Mouse (Mus musculus) layer of hippocampus, adult 9-10 months (tissue): ENCODE measurements around the gene Sbno2.

Experiments used
- DNase-seq: peaks from one replicate; pipeline ENCODE4 v3.0.0; 2022; ENCODE audit warnings: low spot score

The Sbno2 gene

DNA sequence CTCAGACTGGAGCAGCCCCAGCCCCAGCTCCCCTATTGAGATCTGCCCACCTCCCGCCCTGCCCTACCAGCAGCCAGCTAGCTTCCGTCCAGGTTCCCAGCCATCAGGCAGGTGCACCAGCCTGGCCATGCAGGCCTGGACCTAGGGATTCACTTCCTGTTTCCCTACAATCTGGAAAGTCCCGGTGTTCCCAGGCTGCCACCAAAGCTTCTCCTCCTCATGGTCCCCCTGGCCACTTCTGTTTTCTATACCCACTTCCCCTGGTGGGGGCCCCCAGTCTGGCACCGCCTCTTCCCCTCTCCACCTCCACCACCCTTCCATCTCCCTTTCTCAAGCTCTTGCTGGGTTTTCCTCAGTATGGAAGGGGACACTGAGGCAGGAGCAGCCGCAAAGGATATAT, at the start of gene Sbno2:
Gene Sbno2 (minus strand): TSS at position 112 of the 400 bp plus-strand sequence.
- DNase-seq = no peak

DNA sequence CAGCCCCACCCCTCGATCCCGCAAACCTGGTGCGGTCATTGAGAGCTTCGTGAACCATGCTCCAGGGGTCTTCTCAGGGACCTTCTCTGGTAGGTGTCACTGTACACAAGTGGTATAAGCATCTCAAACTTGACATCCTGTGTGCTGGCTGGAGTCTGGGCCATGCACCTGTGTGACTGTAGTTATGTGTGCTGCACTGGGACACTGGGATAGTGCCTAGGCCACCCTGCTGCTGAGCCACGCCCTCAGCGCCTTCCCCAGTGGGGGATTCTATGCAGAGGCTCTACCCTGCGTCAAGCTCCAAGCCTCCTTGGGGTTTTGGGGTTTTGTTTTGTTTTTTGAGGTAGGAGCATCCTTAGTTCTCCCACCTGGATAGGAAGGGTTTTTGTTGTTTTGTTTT, 49.0 kb upstream of the Sbno2 start:
- DNase-seq = no peak

DNA sequence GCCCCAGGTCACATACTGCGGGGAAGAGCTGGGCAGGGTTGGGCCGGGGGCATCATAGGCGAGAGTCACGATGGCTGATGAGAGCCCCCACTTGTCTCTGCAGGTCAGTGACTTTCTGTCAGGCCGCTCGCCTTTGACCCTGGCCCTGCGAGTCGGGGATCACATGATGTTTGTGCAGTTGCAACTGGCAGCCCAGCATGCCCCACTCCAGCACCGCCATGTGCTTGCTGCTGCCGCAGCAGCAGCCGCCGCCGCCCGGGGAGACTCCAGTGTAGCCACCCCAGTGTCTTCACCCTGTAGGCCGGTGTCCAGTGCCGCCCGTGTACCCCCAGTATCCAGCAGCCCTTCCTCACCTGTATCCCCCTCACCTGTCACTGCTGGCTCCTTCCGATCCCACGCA, 48.3 kb upstream of the Sbno2 start:
- no peak for DNase-seq

DNA sequence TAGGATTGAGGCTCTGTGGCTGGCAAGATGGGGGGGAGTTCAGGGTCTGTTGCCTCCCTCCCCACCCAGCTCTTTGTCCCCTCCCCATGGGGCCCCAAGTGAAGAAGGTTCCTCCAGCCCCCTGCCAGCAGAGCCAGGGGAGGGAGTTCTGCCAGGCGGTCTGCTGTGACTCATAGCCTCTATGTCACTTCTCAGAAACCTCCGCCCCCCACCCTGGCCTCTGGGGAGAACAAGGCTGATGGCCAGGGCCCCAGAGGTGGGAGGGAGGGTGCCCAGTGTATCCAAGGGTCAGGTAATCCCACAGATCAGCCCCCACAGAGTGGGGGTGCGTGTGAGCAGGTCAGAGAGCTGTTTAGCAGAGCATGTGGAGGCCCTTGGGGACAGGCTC, 47.5 kb upstream of the Sbno2 start:
- DNase-seq = no peak

DNA sequence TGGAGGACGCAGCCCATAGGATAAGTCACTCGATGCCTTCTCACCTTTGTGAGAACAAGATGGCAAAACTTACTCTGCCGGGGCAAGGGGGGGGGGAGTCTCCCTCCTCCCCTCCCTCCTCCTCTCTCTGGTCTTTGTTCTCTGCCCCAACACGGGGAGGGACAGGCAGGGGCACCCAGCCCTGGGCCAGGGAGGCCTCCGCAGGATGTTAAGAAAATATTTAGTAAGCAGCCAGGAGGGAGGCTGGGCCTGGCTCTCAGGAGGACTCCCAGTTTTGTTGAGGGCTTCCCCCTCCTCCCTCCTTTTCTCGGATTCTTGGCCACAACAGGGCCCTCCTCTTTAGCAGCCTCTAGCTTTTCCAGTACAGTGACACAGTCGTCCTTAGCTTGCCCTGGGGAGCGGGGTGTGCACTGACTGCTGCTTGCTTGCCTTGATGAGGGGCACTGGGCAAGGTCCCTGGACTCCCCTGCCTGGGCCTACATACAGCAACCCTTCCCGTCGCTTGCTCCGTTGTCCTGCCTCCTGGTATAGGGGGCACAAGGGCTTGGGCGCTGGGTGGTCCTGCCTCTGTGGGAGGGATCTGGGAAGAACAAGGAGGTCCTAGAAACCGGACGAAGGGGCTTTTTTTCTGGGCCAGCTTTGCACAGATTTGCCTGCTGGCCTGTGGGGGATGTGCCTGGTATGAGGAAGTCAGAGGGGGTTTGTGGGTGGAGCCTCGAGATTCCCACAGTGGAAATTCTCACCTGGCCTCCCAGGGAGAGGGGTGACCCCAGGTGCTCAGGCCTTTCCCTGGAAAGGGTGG, 46.9 kb upstream of the Sbno2 start:
- DNase-seq = no peak

DNA sequence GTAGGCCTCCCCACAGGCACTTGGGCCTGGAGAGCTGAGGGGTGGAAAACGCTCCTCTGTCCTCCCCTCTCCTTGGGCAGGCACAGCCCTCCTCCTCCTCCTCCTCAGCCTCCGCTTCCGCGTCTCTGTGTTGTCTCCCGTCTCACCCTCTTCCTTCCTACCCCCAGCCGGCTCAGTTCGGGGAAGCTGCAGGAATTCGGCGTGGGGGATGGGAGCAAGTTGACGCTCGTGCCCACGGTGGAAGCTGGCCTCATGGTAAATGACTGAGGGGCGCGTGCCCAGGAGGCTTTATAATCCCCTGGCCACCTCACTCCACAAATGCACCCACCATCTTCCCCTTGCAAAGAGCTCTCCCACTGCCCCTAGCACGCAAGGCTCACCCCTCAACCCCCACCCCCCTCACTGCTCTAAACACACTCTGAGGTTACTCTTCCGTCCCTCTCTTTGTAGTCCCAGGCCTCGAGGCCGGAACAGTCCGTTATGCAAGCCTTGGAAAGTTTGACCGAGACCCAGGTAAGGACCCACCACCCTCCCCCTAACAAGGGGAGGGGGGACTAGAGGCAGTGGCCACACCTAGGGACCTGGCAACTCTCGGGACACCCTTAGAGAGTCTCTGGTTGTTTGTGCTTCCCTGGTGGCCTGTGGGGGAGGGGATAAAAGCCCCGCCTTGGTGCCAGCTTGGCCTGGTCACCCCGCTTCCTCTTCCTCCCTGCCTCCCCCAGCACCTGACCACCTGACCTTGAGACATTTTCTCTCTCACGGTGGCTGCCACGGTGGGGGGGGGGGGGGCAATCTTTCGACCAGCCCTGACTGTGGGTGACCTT, 46.1 kb upstream of the Sbno2 start:
- no peak for DNase-seq

DNA sequence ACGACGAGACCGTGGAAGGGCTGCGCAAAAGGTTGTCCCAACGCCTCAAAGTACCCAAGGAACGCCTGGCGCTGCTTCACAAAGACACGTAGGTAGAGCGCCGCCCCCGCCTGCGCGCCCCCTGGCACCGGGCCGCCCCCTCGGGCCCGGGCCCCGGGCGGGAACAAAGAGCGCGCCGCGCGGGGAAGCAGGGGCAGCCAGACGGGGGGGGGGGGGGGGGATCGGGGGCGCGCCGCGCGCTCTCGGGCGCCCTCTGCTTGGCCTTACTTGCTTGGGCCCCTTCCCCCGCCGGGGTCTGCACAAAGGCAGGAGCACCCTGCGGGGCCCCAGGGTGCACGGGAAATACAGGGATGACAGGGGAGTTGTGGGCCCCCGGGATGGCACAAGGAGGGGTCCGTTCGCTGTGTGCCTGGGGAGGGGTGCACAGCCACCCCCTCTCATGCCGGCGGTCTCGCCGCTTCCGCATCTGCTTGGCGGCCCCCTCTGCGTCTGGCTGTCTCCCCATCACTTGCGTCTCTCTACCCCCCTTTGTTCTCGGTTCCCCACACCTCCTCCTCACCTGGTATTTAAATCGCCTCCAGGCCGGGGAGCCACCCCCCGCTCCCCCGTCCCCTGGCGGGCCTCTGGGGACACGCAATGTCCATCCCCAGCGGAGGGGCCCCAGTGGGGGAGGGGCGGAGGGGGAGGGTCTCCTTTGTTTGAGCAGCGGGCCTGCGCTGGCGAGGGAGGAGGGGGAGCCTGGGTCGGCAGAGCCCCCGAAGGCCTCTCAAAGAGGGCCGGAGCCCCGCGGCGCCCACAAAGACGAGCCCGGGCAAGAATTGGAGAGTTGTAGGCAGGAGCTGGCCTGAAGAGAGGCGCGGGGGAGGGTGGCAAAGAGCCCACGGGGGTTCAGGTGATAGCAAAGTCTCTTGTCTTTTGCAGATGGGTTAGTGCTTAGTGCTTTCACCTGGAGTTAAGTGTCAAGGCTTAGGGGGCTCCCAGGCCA, 45.1 kb upstream of the Sbno2 start:
- DNase-seq = no peak

DNA sequence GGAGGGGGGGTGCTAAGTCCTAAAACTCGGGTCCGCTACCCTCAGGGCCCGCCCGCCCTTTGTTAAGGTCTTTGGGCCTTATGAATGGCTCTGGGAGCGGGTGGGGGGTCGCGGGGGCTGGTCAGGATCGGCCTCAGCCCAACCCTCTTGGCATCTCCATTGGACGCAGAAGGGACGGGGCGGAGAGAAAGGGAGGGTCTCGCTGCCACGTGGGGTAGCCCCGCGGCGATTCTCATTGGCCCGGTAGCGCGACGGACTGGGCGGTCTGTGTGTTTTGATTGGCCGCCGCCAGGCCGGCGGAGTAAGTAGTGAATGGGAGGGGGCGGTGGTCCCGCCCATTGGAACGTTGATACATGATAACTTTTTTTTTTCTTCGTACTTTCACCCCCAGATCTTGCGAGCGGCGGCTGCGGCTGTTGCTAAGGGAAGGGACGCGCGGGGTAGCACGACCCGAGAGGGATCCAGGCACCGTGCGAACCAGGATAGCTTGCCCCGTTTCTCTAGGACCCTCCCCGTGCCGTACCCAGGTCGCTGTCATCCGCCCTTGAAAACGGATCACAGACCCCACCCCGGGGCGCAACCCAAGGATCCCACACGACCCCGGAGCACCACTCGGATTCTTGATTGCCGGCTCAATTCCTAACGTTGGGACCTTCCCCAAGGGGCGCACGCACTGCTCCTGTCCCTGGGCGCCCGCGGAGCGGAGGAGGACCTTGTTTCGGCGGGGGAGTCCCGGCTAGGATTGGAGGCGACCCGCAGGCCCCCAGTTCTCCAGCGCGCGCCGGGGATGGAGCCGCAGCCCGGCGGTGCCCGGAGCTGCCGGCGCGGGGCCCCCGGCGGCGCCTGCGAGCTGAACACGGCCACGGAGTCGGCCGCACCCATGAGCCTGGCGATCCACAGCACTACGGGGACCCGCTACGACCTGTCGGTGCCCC, 44.2 kb upstream of the Sbno2 start:
- peak; percentile 91 for DNase-seq

DNA sequence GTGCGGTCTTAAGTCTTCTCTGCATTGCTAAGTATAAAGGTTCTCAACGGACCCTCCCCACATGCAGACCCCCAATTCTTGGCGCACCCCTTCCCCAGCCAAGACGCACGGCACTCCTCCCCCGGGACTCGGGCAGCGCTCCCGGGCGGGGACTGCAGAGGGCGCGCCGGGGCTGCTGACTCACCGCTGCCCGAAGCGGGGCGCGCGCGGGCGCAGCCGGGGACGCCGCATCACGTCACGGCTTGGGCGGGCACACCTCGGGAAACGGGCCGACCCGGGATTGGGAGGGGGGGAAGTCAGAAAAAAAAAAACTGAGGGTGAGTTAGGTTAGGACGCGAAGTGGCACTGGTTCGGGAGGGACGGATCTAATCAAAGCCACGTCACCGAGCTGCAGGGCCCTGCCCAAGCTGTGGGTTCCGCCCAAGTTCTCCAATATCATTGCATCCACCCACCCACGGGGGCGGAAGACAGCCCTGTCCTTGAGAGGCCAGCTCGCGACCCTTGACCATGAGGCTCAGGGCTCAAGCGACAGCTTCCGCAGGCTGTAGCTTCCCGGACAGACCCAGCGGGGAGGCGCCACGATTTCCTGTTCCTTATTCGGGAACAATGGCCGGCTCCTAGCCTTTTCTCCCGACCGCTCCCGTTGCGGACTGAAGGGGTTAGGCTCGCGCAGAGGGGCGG, 43.4 kb upstream of the Sbno2 start:
- DNase-seq = no peak

DNA sequence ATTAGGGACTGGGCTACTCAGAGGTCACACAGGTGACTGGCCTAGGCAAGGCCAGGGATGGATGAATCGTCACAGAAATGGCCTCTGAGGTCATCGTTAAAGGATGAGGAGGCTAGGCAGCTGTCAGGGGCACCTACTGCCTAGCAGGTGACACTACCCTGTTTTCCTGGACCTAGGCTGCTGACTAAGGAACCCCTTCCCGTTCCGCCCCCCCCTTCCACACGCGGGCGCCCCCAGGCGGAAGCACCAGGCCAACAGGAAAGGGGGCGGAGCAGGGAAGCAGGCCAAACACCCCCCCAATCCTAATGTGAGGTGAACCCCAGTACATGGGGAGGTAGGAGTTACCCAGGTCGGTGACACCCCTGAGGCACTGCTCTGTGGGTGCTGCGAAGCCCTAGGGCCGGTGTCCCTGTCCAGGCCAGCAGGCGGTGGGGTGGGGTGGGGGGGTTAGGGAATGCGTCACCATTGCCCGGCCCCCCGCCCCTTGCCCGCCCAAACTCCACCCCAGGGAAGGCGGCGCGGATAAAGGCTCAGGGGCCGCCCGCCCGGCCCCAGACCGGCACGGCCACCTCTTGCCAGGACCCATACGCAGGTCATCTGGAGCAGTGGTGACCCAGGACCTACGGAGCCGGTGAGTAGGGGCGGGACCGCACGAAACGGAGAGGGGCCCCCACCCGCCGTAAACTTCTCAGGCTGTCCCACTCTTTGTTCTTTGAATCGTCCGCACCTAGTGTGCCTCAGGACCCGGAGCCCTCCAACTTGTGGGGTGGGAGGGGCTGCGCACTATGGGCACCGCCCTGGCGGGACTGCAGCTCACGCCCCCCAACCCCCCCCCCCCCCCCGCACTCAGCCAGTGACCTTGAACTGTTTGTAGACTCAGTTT, 42.6 kb upstream of the Sbno2 start, which contains the start of gene Midn:
Gene Midn (plus strand): TSS at position 554 of the 883 bp plus-strand sequence.
- no peak for DNase-seq

DNA sequence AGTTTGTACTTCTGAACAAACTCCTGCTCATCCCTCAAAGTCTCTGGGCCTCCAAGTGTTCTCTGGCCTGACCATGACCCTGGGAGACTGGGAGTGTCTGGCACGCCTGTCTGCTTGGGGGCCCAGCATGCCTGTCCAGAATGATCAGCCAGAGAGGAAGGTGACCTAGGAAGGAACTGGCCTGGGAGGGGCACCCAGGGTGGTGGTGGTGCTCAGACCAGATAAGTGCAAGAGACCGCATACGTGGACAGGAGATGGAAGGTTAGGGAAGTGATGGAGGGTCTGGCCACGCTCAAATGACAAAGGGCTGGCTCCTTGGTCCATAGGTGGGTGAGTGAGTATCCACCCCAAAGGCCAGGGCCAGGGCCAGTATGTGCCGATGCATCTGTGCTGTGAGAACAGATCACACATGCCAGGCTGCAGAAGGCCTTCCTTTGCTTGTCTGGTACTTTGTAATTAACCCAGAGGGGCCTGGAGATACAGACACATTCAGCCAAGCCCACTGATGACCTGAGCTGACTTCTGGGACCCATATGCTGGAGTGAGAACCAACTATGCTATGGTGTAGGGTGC, 41.9 kb upstream of the Sbno2 start:
- DNase-seq = no peak

DNA sequence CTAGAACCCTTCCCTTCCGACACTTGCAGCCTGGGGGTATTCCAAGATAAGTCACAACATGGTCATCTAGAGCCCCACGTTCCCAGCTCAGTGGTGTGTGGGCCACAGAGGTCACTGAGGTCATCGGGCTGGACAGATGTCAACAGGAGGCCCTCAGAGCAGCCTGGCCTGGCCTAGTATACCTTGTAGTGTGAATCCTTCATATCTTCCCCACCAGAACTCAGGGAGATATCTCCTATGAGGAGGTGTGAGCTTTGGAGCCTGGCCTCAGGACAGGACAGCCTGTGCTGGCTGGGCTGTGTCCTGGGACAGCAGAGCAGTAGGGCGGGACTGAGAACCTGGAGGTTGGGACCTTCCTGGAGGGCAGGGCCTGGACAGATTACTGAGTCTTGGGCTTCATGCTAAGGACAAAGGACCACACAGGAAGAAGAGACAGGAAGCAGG, 41.2 kb upstream of the Sbno2 start:
- no peak for DNase-seq

DNA sequence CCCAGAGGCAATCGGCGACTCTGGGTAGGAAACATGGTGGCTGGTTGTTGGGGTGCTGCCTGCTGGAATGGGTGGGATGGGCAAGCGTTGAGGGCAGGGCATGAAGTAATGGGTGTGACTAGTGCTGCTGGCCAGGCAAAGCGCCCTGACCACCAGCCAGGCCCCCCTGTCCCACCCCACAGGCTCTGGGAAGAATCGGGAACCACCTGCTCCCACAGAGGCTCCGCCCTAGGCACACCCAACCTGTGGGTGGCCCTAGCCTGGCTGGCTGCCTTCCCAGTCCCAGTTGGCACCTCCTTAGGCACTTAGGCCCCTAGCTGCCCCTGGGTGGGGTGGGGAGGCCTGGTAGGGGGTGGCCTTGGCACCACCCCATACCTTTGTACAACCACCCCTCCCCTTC, 40.5 kb upstream of the Sbno2 start:
- no peak for DNase-seq

DNA sequence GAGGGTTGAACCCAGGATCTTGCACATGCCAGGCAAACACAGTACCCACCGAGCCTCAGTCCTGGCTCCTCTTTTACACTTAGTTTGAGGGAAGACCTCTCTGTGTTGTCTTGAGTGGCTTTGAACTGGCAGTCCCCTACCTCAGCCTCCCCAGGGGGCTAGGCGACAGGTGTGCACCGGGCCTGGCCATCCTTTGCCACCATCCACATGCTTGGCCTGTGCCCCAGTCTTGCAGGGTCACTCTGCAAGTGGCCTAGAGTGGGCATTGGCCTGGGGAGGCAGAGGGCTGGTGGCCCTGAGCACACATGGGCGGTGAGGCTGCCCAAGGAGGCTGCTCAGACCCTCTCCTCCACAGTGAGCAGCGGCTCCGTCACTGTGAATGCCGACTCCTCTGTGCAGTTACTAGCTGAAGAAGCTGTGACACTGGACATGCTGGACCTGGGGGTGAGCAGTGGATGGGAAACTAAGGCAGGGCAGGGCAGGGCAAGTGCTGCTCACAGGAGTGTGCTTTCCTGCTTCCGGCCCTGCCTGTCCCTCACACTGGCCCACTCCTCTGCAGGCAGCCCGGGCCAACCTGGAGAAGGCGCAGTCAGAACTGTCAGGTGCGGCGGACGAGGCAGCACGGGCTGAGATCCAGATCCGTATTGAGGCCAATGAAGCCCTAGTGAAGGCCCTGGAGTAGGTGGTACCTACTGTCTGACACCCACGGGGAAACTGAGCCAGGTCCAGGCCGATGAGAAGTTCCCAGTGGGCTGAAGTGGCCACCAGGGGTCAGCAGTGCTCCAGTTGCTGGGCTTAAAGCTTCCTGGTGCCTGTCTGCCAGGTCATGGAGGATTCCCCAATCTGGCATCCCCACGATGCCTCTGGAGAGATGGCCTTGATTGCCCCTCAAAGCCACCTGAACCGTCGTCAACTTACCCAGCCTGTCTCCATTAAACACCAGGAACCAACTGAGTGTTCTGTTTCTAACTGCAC, 39.8 kb upstream of the Sbno2 start:
- DNase-seq = no peak

DNA sequence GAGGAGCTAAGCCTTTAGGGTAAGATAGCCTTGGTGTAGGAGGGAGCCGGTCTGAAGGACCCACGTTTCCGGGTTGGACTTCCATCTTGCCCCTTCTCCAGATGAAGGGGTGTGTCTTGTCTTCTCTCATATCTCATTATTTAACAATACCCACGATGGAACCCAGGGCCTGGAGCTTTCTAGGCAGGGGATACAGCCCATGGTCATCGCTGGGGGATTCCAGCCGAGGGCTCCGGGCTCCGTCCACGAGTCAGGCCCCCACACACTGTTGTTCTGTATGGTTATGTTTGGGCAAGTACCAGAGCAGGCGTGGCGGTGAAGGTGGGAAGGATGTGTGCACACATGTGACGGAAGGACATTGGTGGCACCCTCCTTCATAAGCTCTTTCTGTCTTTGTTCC, 38.8 kb upstream of the Sbno2 start:
- no peak for DNase-seq

DNA sequence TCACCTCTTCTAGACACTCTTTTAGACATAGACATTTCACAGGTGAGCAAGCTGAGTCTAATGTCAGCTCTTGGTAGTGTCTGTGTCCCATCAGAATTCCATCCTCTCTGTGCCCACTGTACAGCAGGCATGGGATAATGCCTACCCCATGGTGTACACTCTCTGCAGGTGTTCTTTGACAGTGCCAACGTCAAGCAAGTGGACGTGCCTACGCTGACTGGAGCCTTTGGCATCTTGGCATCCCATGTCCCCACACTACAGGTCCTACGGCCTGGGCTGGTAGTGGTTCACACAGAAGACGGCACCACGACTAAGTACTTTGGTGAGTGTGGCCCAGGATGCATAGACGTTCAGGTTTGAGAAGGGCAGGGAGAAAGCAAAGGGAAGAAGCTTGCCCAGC, 38.3 kb upstream of the Sbno2 start:
- DNase-seq = no peak

DNA sequence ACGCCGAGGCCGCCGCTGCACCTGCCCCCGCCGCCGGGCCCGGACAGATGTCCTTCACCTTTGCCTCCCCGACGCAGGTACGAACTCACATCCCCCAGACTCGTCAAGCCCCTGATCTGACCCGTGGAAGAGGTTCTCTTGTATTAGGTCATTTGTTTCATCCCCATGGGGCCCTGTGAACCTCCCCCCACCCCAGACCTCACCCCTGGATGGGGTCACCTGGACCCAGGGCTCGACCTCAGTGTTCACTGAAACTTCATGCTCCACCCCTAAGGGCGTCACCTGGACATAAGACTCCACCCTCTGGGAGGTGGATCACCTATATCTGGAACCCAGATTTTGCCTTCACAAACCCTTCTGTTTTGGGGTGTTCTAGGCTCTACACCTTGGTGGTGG, 37.2 kb upstream of the Sbno2 start:
- no peak for DNase-seq
